Mouse (Mus musculus) c-Kit-positive CD71-positive TER-119-positive erythroid progenitor cells, embryonic 14.5 days (primary cell): ENCODE results near the gene Mif4gd.
A peak's percentile ranks its signal among the peaks of the same experiment; 100 is the strongest.

Experiments used
- DNase-seq: peaks from one replicate; pipeline ENCODE4 v3.0.0-alpha.2; 2013; ENCODE audit warnings: low spot score

The Mif4gd gene

DNA sequence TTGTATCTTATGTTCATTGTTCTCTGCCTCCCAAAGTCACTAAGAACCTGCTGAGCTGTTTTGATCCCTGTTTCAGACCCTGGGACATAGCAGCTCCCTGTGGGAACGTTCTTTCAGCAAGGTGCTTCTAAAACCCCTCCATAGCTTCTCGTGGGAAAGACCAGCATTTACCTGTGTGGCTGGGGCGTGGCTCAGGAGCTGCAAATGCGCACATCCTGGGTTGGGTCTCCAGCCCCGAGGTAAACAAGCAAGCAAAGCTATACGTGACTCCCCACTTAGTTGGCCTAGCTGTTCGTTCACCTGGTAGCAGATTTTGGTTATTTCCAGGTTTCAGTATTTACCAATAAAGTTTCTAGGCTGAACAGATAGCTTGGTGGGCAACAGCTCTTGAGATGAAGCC is 19.5 kb upstream of the Mif4gd start:
- no peak for DNase-seq

DNA sequence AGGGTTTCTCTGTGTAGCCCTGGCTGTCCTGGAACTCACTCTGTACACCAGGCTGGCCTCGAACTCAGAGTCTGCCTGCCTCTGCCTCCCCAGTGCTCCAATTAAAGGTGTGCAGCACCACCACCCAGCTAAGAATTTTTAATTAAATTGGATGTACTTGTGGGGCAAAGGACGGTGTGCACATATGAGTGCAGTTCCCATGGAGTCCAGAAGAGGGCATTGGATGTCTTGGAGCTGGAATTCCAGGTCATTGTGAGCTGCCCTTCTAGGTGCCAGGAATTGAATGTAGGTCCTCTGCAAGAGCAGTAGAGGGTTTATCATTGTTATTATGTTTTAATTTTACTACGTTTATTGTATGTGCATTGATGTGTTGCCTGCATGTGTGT is 18.7 kb upstream of the Mif4gd start:
- DNase-seq, result peak; percentile 42

DNA sequence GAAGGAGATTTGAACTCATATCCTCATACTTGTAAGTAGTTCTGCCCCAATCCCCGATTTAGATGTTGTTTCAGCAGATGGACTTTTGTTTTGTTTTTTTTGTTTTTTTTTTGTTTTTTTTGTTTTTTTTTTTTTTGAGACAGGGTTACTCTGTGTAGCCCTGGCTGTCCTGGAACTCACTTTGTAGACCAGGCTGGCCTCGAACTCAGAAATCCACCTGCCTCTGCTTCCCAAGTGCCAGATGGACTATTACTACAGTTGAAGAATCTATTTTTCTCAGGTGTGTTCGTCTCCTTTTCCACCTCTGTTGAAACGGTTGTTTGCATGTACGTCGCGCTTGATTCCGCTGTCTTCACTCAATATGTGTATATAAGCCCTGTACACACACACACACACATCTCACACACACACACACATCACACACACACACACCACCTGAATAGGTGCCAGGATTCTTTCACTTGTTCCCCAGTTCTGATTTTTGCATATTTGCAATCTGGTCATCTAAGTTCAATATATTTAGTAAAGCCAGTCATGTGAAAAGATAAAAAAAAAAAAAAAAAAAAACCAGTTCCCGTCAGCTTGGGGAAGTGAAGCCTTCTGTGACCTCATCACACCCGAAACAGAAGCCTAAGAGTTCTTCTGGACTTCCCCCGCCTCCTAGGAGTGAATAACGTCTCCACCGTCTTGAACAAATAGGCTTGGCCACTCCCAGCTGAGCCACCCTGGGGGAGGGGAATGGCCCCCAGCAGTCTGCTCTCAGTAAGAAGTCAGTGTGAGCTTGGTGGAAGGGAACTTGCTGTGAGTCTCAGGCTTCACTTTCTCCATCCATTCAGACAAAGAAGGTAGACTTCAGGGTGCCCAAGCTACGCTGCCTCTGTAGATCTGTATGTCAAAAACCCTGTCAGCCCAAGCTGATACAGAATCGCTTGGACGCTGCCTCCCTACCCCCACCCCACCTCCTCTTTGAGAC is 18.0 kb upstream of the Mif4gd start:
- no peak for DNase-seq

DNA sequence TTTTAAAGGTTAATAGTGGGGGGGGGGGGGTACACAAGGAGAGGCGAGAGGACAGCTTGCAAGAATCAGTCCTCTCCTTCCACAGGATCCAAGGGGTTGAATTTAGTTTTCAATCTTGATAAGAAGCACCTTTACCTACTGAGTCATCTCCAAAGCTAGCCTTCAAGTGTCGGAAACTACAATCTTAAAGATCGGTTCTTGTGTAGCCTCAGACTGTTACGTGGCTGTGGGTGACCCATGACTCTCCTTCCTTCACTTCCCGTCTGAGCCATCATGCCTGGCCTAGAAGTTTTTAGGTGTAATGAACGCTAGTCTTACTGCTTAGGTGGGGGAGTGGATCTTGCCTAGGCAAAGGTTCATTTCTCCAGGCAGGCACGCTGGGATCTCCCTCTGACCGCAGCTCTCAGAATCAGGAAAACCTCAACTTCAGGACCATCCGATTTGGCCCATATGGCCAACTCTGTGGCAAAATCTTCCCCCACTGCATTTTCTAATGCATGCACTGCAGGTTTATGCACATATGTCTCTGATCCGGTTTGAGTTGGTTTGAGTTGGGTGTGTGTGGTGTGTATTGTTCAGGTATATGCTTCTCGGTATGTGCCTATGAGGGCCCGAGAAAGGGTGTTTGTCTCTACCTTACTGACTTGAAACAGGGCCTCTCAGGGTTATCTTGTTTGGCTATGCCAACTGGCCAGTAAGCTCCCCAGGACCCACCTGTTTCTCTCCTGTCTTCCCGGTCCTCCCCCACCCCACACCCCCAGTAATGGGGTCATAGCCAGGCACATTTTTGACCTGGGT is 17.2 kb upstream of the Mif4gd start:
- no peak for DNase-seq

DNA sequence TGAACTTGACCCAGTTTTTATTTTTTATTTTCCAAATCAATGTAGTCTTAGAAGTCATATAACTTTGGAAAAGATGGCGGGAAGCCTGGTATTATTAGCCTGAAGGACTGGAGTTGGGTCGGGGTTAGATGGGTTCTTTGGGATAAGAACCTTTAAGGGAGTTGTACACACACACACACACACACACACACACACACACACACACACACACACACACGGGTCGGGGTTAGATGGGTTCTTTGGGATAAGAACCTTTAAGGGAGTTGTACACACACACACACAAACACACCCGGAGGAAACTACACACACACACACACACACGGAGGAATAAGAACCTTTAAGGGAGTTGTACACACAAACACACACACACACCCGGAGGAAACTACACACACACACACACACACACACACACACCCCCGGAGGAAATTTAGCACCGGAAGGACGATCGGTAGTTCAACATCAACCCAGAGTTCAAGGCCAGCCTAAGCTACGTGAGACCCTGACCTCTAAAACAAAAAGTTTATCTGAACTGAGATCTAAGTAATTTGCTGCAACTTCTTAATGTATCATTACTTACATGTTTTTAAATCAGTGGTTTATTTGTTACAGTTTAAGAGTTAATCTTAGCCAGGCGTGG is 15.8 kb upstream of the Mif4gd start:
- no peak for DNase-seq

GRCm38 (mm10) chr11:115627705-115628464 is 15.1 kb upstream of the Mif4gd start, which contains the start of gene Slc25a19:
Slc25a19 (minus strand) TSS chr11:115628295.
- peak; percentile 99 for DNase-seq

DNA sequence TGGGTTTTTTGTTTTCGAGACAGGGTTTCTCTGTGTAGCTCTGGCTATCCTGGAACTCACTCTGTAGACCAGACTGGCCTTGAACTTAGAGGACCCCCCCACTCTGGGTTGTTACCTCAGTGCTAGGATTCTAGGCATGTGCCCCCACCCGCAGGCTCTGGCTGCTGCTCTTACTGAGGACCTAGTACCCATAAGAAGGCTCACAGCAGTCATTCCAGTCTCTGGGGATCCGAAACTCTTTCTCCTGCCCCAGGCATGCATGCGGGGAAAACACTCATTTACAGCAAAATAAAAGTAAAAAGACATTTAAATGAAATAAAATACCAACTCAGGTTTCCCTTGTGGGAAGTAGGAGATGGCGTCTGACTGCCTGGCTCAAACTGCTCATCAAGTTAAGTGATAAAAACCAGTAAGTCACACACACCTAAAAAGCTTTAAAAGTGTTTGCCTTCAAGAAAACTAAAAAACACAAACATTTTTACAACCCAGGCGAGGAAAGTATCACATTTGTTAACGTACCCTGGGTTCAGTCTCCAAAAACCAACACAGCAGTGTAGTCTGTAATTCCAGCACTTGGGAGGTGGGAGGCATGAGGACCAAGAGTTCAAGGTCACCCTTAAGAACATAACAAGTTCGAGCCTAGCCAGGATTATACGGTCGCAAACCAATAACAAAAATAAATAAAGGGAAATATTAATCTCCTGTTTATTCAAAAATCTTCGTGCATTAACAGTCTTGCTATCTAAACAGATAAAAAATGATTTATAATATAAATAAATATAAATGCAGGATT is 14.3 kb upstream of the Mif4gd start:
- no peak for DNase-seq

DNA sequence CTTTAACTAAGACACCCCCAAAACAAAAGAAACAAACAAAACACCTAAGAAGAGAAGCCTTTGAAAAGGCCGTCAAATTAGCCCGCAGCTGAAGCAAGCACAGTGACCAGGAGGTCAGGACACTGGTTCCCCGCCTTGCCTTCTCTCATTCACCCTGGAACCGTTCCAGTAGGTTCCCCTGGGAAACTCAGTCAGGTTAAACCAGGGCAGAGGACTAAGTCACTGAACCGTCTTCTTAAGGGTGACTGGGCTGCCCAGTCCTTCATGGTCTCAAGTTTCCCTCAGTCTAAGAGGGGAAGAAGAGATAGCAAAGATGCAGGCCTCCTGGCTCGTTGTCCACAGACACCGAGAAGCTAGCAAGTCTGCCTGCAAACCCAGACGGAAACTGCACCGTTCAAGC is 13.1 kb upstream of the Mif4gd start:
- no peak for DNase-seq

DNA sequence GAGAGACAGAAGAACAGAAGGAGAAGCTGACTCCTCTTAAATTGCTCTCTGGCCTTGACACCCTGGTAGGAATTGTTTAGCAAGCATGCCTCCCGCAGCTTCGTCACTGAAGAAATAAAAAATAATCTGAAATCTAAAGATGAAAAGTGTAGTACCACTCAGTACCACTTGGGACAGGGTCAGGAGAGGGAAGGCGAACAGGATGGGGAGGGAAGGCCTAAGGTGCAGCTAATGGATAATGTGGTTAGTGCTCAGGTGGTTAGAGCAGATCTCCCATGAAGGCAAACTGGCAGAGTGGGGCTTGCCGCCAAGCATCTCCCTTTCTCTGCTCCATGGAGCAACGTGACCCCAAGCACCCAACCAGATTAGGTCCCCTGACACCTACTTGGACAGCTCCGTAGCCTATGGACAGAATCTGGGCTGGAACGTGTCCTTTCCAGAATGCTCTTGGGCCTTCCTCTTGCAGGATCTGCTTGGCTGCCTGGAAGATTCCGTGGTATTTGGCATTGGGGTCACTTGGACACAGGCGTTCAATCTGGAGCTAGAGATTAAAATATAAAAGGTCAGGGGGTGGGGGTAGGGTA is 10.8 kb upstream of the Mif4gd start:
- no peak for DNase-seq

- no peak for DNase-seq
These were observed 7.2 kb upstream of the Mif4gd start for GRCm38 (mm10) chr11:115619949-115620348.

DNA sequence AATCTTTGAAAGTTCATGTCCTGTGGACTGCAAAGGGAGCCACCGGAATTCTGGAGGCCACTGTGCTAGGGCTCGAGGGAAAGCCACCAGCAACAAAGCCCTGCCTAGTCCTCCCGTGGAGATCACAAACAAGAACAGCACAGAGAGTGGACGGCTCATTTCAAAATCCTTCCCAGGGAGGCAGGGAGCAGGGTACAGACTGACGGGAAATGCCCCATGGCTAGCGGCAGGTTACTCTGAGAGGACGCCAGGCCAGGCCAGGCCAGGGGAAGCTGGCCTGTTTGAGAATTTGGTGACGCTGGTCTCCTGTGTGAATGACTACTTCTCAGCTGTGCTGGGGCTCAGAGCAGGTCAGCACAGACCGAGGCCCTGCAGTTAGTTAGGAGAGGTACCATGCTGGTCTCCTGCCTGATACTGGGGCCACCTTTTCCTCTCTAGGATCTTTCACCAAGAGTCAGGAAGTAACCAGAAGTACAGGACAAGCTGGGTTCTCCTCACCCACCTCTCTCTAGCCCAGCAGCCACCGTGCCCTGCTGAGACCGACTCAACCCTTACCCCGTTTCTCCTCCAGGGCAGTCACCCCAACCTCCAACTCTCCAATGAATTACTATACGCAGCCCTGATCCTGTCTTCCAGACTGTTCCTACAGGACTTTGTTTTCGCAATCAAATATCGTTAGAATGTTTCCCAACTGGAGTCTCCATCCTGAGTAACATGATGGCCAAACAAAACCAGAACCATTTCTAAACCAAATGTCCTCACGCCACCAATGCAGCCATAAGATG is 6.2 kb upstream of the Mif4gd start:
- no peak for DNase-seq

- no peak for DNase-seq
These were observed 5.2 kb upstream of the Mif4gd start for GRCm38 (mm10) chr11:115618001-115618400.

DNA sequence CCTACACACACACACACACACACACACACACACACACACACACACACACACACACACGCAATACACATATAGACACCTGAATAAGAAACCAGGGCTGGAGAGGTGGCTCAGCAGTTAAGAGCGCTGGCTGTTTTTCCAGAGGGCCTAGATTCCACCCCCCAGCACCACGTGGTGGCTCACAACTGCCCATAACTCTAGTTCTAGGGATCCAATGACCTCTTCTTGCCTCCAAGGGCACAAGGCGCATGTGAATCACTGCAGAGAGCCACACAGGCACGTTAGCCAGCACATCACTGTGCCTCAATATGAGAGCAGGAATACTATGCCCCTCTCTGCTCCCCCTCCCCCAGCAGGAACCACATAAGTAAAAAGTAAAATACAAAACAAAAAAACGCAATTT is 4.1 kb upstream of the Mif4gd start:
- no peak for DNase-seq

DNA sequence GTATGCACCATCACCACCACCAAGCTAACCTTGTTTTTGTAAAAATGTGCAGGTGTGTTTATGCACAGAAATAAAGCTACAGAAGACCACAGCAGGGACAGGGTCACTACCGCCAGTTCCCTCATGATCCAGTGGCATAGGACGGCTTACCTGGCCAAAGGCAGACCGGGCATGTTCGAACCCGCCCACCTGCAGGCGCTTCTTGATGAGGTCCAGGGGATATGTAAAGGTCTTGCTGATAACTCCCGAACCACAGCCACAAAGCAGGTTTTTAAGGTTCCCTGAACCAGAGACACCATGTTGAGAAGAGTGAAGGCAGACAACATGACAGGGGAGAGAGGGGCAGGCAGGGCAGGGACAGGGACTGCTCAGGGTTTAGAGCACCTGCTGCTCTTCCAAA is 3.6 kb upstream of the Mif4gd start:
- no peak for DNase-seq

GRCm38 (mm10) chr11:115615875-115616274 is 3.1 kb upstream of the Mif4gd start:
- no peak for DNase-seq

- DNase-seq, result no peak
These were observed 2.5 kb upstream of the Mif4gd start for GRCm38 (mm10) chr11:115615108-115615825.

GRCm38 (mm10) chr11:115614346-115615107 is 1.8 kb upstream of the Mif4gd start:
- DNase-seq, result no peak
